Mouse (Mus musculus): ENCODE measurements around the gene Mvb12a.

DNA sequence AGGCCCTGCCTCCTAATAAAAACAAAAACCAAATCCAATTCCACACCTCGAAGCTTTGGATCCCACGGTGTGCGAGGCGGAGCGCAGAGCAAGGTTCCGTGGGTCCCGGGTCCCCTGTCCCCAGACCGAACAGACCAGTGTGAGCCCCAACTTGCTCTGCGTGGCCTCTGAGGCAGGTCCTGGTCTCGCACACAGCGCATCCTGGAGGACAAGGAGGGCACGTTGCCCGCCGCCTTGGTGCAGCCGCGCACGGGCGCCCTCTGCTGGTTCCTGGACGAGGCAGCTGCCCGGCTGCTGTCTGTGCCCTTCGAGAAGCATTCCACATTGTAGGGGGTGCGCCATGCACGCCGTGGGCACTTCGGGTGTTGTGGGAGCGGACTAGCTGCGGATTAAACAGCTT, 53.1 kb downstream of the Mvb12a start:
- TF ChIP-seq CTCF (IDR thresholded peaks at IDR 0.05; ENCODE audit: low read depth) (peak; percentile 99), EP300 (IDR thresholded peaks at IDR 0.05; ENCODE audit: low read depth) (no peak)

Data from heart, postnatal 0 days (tissue).